Mouse (Mus musculus) intestine, postnatal 0 days (tissue): ENCODE measurements around the gene Tmem18. TPM values are rescaled to one million over a fixed set of nuclear protein-coding genes. Genes with fewer than 3 reads are reported as not detected.

Source experiments
- ATAC-seq: fragments of 200-750 bp; cut with Nextera tagmentation; 2 replicates; pipeline ENCODE4 v1.8.0; 2017; ENCODE audit warnings: mild to moderate bottlenecking, moderate TSS enrichment, moderate library complexity
- H3K27ac ChIP-seq: fragments of 300-500 bp; sonication (generic); 2 replicates; pipeline ENCODE4 v1.5.1; 2014; ENCODE audit warnings: mild to moderate bottlenecking, low read depth, low read length, moderate library complexity
- H3K27me3 ChIP-seq: fragments of 300-500 bp; sonication (generic); replicated peaks from 2 replicates; pipeline ENCODE4 v1.6.1; 2014; ENCODE audit warnings: low read length, mixed read lengths; ENCODE audit not compliant: control insufficient read depth, insufficient read depth
- H3K36me3 ChIP-seq: fragments of 300-500 bp; sonication (generic); 2 replicates; pipeline ENCODE4 v1.6.1; 2014; ENCODE audit warnings: mild to moderate bottlenecking, moderate library complexity; ENCODE audit not compliant: control insufficient read depth, insufficient read depth
- H3K4me1 ChIP-seq: fragments of 300-500 bp; sonication (generic); replicated peaks from 2 replicates; pipeline ENCODE4 v1.6.1; 2014; ENCODE audit warnings: antibody characterized with exemption, low read length, mixed read lengths; ENCODE audit not compliant: control insufficient read depth, insufficient read depth
- H3K4me2 ChIP-seq: fragments of 300-500 bp; sonication (generic); replicated peaks from 2 replicates; pipeline ENCODE4 v1.6.1; 2014; ENCODE audit warnings: low read depth, mild to moderate bottlenecking, moderate library complexity
- H3K4me3 ChIP-seq: fragments of 300-500 bp; sonication (generic); 2 replicates; pipeline ENCODE4 v1.5.1; 2014; ENCODE audit warnings: low read depth, low read length
- H3K9ac ChIP-seq: fragments of 300-500 bp; sonication (generic); 2 replicates; pipeline ENCODE4 v1.6.1; 2014; ENCODE audit warnings: mild to moderate bottlenecking, low read depth, low read length
- H3K9me3 ChIP-seq: fragments of 300-500 bp; sonication (generic); 2 replicates; pipeline ENCODE4 v1.6.1; 2016; ENCODE audit warnings: mixed run types; ENCODE audit not compliant: control insufficient read depth
- CTCF ChIP-seq: sonication (generic); IDR thresholded peaks from 2 replicates; pipeline ENCODE4 v1.5.1; 2016; ENCODE audit warnings: low read depth, mild to moderate bottlenecking, control low read depth, antibody characterized with exemption, moderate library complexity
- WGBS: fragments of 180-500 bp; shearing (Covaris S2); extraction: QIAGEN DNeasy Blood & Tissue Kit; methylation state at CpG from one replicate; pipeline ENCODE4 v1.1.7; 2014; 5-methylcytosine and 5-hydroxymethylcytosine counted together
- polyA plus RNA-seq: library from polyadenylated mRNA; unstranded; fragments of >200 nt; fragmentation: Nextera tagmentation; extraction: Ambion mirVana; gene quantifications from 2 replicates; pipeline ENCODE4 v1.2.1, GENCODE M21; 2015

The Tmem18 gene
- polyA plus RNA-seq, 1 experiment from 2014 or later, result 13.3 TPM

- Histone ChIP-seq H3K9me3 (no peaks in the 10 kb centered on the region), H3K27me3 (no peaks in the 10 kb centered on the region), H3K4me1 (no peaks in the 10 kb centered on the region; the same call in 1 of the 2 replicates), H3K4me3 (peak overlapping the region; percentile 62), H3K27ac (peak overlapping the region; percentile 83; the same call in 1 of the 2 replicates), H3K9ac (peak overlapping the region; percentile 76), H3K4me2 (peak overlapping the region; percentile 92), H3K36me3 (peaks cover 23% of the 10 kb centered on the region)
- ATAC-seq, result peak; percentile 24; the same call in 1 of the 2 replicates
- no peak for TF ChIP-seq CTCF
- WGBS, result 13% methylated on average over 12 of the region's 12 CpGs
Observed at GRCm38 (mm10) chr12:30583586-30584355, 455 bp upstream of the Tmem18 start.

DNA sequence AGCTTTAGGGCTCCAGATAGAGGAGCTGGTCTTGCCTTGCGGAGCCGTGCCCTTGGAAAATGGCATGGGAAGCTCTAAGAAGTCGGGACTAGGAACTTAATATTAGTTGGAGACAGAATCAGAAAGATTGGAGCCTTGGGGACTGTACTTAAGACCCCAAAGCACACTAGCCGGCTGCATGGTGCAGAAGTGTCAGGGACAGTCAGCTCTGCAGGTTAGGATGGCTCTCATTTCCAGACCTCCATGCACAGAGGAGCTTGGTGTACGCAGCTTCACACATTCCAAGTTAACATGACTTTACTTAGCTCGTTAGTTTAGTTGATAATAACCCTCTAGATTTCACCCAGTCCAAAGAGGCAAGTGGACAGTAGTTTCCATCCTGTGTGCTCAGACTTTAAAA, 637 bp downstream of the Tmem18 start:
- Histone ChIP-seq H3K4me3 (peak overlapping the region; percentile 62), H3K27me3 (no peaks in the 10 kb centered on the region), H3K4me1 (no peaks in the 10 kb centered on the region; the same call in 1 of the 2 replicates), H3K27ac (peak overlapping the region; percentile 83), H3K9me3 (no peaks in the 10 kb centered on the region), H3K9ac (peak overlapping the region; percentile 76), H3K36me3 (peaks cover 27% of the 10 kb centered on the region), H3K4me2 (peak overlapping the region; percentile 92)
- ATAC-seq, result no peak
- TF ChIP-seq CTCF, result no peak
- WGBS, result 8% methylated on average over 6 of the region's 6 CpGs

GRCm38 (mm10) chr12:30591832-30592231, 7.6 kb downstream of the Tmem18 start:
- Histone ChIP-seq H3K4me1 (no peaks in the 10 kb centered on the region), H3K9me3 (no peaks in the 10 kb centered on the region), H3K27ac (no peak overlapping the region), H3K36me3 (peaks cover 44% of the 10 kb centered on the region), H3K27me3 (no peaks in the 10 kb centered on the region), H3K4me3 (no peak overlapping the region), H3K9ac (no peak overlapping the region), H3K4me2 (no peak overlapping the region)
- TF ChIP-seq CTCF, result no peak
- 85% methylated on average over 5 of the region's 5 CpGs for WGBS
- no peak for ATAC-seq

DNA sequence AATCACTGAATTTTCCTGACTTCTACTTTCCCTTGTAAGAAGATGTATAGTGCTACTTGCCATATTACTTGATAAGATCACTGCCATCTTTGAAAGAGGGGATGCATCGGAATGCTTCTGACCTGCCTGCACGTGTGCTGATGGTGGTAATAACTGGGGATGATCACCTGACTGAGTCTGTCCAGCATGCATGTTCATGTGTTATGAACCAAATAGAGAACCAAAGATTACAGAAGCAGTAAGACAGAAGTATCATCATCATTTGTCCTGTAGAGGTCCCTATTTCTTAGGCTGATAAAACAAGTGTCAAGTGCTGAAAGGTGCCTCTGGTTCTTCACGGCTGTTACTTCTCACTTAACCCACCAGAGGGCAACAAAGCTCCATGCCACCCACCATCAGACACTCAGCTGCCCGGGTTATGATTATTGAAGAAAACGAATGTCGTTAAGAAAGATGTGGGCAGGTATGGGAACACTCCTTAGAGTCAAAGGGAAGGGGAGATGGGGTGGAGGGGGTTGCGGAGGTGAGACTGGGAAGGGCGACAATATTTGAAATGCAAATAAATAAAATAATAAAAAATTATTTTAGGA, 12.7 kb downstream of the Tmem18 start:
- peak; percentile 98 for TF ChIP-seq CTCF
- no peak for ATAC-seq
- no peaks in the 10 kb centered on the region for H3K9me3 ChIP-seq
- peaks cover 2% of the 10 kb centered on the region; the same call in 1 of the 2 replicates for H3K36me3 ChIP-seq
- no peak overlapping the region for H3K9ac ChIP-seq
- no peak overlapping the region for H3K4me2 ChIP-seq
- no peak overlapping the region for H3K27ac ChIP-seq
- H3K4me1 ChIP-seq, result no peaks in the 10 kb centered on the region
- 36% methylated on average over 8 of the region's 8 CpGs for WGBS
- H3K27me3 ChIP-seq, result no peaks in the 10 kb centered on the region
- no peak overlapping the region for H3K4me3 ChIP-seq

- Histone ChIP-seq H3K4me1 (no peaks in the 10 kb centered on the region), H3K9me3 (no peaks in the 10 kb centered on the region), H3K4me3 (no peak overlapping the region), H3K36me3 (no peaks in the 10 kb centered on the region), H3K4me2 (no peak overlapping the region), H3K27me3 (no peaks in the 10 kb centered on the region), H3K9ac (no peak overlapping the region), H3K27ac (no peak overlapping the region)
- no peak for ATAC-seq
- no peak for TF ChIP-seq CTCF
- 51% methylated on average over 3 of the region's 3 CpGs for WGBS
Observed at GRCm38 (mm10) chr12:30598955-30599354, 14.7 kb downstream of the Tmem18 start.

DNA sequence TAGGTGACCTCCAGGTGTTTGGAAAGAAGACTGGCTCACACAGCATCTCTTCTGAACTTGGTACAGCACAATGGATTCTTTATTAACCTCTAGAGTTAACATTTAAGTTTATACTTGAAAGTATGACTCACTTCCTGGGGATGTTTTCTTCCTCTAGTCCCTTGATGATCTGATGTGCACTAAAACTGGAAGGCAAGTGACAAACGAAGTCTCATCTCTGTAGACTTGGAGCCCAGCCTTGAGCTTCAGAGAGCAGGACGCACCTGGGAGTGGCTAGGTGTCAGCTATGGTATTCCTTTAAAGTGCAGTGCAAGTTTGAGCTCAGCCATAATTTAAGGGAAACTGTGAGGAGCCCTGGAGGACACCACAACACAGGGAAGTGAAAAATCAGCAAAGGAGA, 15.2 kb downstream of the Tmem18 start:
- 39% methylated on average over 2 of the region's 2 CpGs for WGBS
- H3K4me3 ChIP-seq, result no peak overlapping the region
- no peak overlapping the region for H3K27ac ChIP-seq
- TF ChIP-seq CTCF, result no peak
- no peaks in the 10 kb centered on the region for H3K4me1 ChIP-seq
- no peak for ATAC-seq
- H3K36me3 ChIP-seq, result no peaks in the 10 kb centered on the region
- no peak overlapping the region for H3K4me2 ChIP-seq
- no peaks in the 10 kb centered on the region for H3K9me3 ChIP-seq
- H3K9ac ChIP-seq, result no peak overlapping the region
- H3K27me3 ChIP-seq, result no peaks in the 10 kb centered on the region
